Mouse (Mus musculus) CH12.LX (cell line): ENCODE results near the gene Bcr. TPM values are rescaled to one million over a fixed set of nuclear protein-coding genes. Genes with fewer than 3 reads are reported as not detected.

Experiments used
- DNase-seq: peaks from one replicate; pipeline ENCODE4 v3.0.0-alpha.2; 2013; ENCODE audit errors: extremely low read depth
- H3K27ac ChIP-seq: 2 replicates; pipeline ENCODE4 v1.5.1; 2012; ENCODE audit warnings: low read depth, mild to moderate bottlenecking, control low read depth, moderate library complexity; ENCODE audit not compliant: insufficient read depth
- H3K27me3 ChIP-seq: replicated peaks from 2 replicates; pipeline ENCODE3; 2012; ENCODE audit warnings: inconsistent platforms
- H3K36me3 ChIP-seq, 2 experiments: replicated peaks in 1 of 2; 2 replicates each; pipeline versions ENCODE3 to v1.6.1; 2012; ENCODE audit warnings: inconsistent platforms in 1 of 2, low read length in 1 of 2, mild to moderate bottlenecking in 1 of 2, mixed read lengths in 1 of 2, moderate library complexity in 1 of 2; ENCODE audit not compliant: control insufficient read depth in 1 of 2, insufficient read depth in 1 of 2
- H3K4me1 ChIP-seq, 2 experiments: 2 replicates each; pipeline ENCODE4 v1.6.1; 2012; ENCODE audit warnings: inconsistent platforms in 1 of 2, moderate library complexity in 1 of 2; ENCODE audit not compliant: insufficient read depth in 2 of 2, control insufficient read depth in 1 of 2
- H3K4me2 ChIP-seq: 2 replicates; pipeline ENCODE4 v1.6.1; 2012; ENCODE audit warnings: low read depth, mild to moderate bottlenecking, control low read depth; ENCODE audit not compliant: poor library complexity, insufficient read depth, severe bottlenecking
- H3K4me3 ChIP-seq, 3 experiments: fragments of 150-350 bp in 1 of 3; sonication (generic) in 1 of 3; replicated peaks in 1 of 3; 2 replicates each; pipeline versions ENCODE3 to v1.5.1; 2011 to 2012; ENCODE audit warnings: low read depth in 2 of 3, low read length in 2 of 3, mild to moderate bottlenecking in 2 of 3, moderate library complexity in 2 of 3, control low read depth in 1 of 3, improper control_type of control experiment in 1 of 3, inconsistent platforms in 1 of 3, mixed read lengths in 1 of 3; ENCODE audit not compliant: poor library complexity in 1 of 3
- H3K79me2 ChIP-seq: replicated peaks from 2 replicates; pipeline ENCODE4 v1.6.1; 2012; ENCODE audit warnings: mild to moderate bottlenecking, moderate library complexity; ENCODE audit not compliant: control insufficient read depth, poor library complexity, insufficient read depth, severe bottlenecking; ENCODE audit errors: extremely low read depth
- H3K9ac ChIP-seq: 2 replicates; pipeline ENCODE4 v1.6.1; 2012; ENCODE audit warnings: low read depth, mild to moderate bottlenecking, control low read depth, moderate library complexity; ENCODE audit not compliant: insufficient read depth
- H3K9me3 ChIP-seq: replicated peaks from 2 replicates; pipeline ENCODE3; 2012; ENCODE audit warnings: low read length, inconsistent platforms, mixed read lengths
- CHD1 ChIP-seq: IDR thresholded peaks from 2 replicates; pipeline ENCODE4 v1.6.1; 2012; ENCODE audit warnings: low read depth, low read length, improper control_type of control experiment, inconsistent platforms
- E2F4 ChIP-seq: IDR thresholded peaks from 2 replicates; pipeline ENCODE4 v1.6.1; 2011; ENCODE audit warnings: low read depth, low read length, improper control_type of control experiment; ENCODE audit not compliant: insufficient replicate concordance
- ELF1 ChIP-seq: IDR thresholded peaks from 2 replicates; pipeline ENCODE4 v1.6.1; 2014; ENCODE audit warnings: low read depth, mild to moderate bottlenecking, inconsistent platforms, low read length, improper control_type of control experiment
- IRF4 ChIP-seq: IDR thresholded peaks from 2 replicates; pipeline ENCODE4 v1.6.1; 2014; ENCODE audit warnings: low read depth, mild to moderate bottlenecking, inconsistent platforms, low read length, improper control_type of control experiment
- JUND ChIP-seq: conservative IDR thresholded peaks from 2 replicates; pipeline ENCODE4 v1.6.1; 2011; ENCODE audit warnings: low read depth, low read length, improper control_type of control experiment
- MAZ ChIP-seq: IDR thresholded peaks from 2 replicates; pipeline ENCODE4 v1.6.1; 2012; ENCODE audit warnings: low read depth, mild to moderate bottlenecking, inconsistent platforms, low read length, improper control_type of control experiment, moderate library complexity
- MEF2A ChIP-seq: IDR thresholded peaks from 2 replicates; pipeline ENCODE4 v1.6.1; 2014; ENCODE audit warnings: low read depth, mild to moderate bottlenecking, inconsistent platforms, low read length, improper control_type of control experiment, borderline replicate concordance
- MXI1 ChIP-seq: IDR thresholded peaks from 2 replicates; pipeline ENCODE4 v1.6.1; 2011; ENCODE audit warnings: mild to moderate bottlenecking, low read depth, low read length, improper control_type of control experiment
- MYC ChIP-seq: IDR thresholded peaks from 2 replicates; pipeline ENCODE4 v1.6.1; 2011; ENCODE audit warnings: low read depth, mild to moderate bottlenecking, improper control_type of control experiment, low read length
- NELFE ChIP-seq: IDR thresholded peaks from 2 replicates; pipeline ENCODE4 v1.6.1; 2011; ENCODE audit warnings: low read depth, low read length, improper control_type of control experiment
- PAX5 ChIP-seq: IDR thresholded peaks from 2 replicates; pipeline ENCODE4 v1.6.1; 2012; ENCODE audit warnings: low read length, inconsistent platforms, mixed read lengths
- POLR2A ChIP-seq: IDR thresholded peaks from 2 replicates; pipeline ENCODE4 v1.6.1; 2011; ENCODE audit warnings: low read depth, mild to moderate bottlenecking, improper control_type of control experiment, low read length
- RCOR1 ChIP-seq: conservative IDR thresholded peaks from 2 replicates; pipeline ENCODE4 v1.6.1; 2012; ENCODE audit warnings: low read depth, mild to moderate bottlenecking, inconsistent platforms, low read length, improper control_type of control experiment
- SIN3A ChIP-seq: IDR thresholded peaks from 2 replicates; pipeline ENCODE4 v1.6.1; 2012; ENCODE audit warnings: low read length, improper control_type of control experiment, inconsistent platforms
- SMC3 ChIP-seq: IDR thresholded peaks from 2 replicates; pipeline ENCODE4 v1.6.1; 2011; ENCODE audit warnings: low read depth, low read length, improper control_type of control experiment
- TBP ChIP-seq: conservative IDR thresholded peaks from 2 replicates; pipeline ENCODE4 v1.6.1; 2011; ENCODE audit warnings: low read depth, low read length, improper control_type of control experiment
- TCF12 ChIP-seq: IDR thresholded peaks from 2 replicates; pipeline ENCODE4 v1.6.1; 2014; ENCODE audit warnings: low read depth, mild to moderate bottlenecking, inconsistent platforms, low read length, improper control_type of control experiment
- UBTF ChIP-seq: IDR thresholded peaks from 2 replicates; pipeline ENCODE4 v1.6.1; 2012; ENCODE audit warnings: low read depth, mild to moderate bottlenecking, inconsistent platforms, low read length, improper control_type of control experiment, moderate library complexity
- USF1 ChIP-seq: IDR thresholded peaks from 2 replicates; pipeline ENCODE4 v1.6.1; 2014; ENCODE audit warnings: low read depth, mild to moderate bottlenecking, inconsistent platforms, low read length, improper control_type of control experiment
- USF2 ChIP-seq: conservative IDR thresholded peaks from 2 replicates; pipeline ENCODE4 v1.6.1; 2011; ENCODE audit warnings: low read depth, low read length, improper control_type of control experiment
- ZC3H11A ChIP-seq: IDR thresholded peaks from 2 replicates; pipeline ENCODE4 v1.6.1; 2012; ENCODE audit warnings: low read depth, mild to moderate bottlenecking, inconsistent platforms, low read length, improper control_type of control experiment
- ZMIZ1 ChIP-seq: IDR thresholded peaks from 2 replicates; pipeline ENCODE4 v1.6.1; 2012; ENCODE audit warnings: low read depth, mild to moderate bottlenecking, inconsistent platforms, low read length, improper control_type of control experiment
- dilution Hi-C: fragments of 300-500 bp; cut with MboI; formaldehyde crosslinking; loops from 2 replicates; pipeline ENCODE4 v1.14.3; 2020; ENCODE audit warnings: low sequenced_read_pairs; ENCODE audit not compliant: extremely low pct_unique_long_range_greater_than_20kb, extremely low pct_ligation_motif_present
- in situ Hi-C: fragments of 300-500 bp; cut with MboI; formaldehyde crosslinking; loops from 3 replicates; pipeline ENCODE4 v1.14.3; 2019; ENCODE audit warnings: low sequenced_read_pairs, low pct_ligation_motif_present, low pct_unique_long_range_greater_than_20kb, mixed read lengths
- polyA plus RNA-seq: library from polyadenylated mRNA; unstranded; fragments of >175 nt; gene quantifications from 2 replicates; pipeline ENCODE4 v1.2.1, GENCODE M21; 2012; ENCODE audit warnings: low read depth; ENCODE audit not compliant: insufficient read length
- total RNA-seq, 2 experiments: library from RNA; depleted of rRNA; stranded (reverse); fragments of 300-350 nt in 1 of 2; fragments of >200 nt in 1 of 2; gene quantifications; 2 replicates each; pipeline ENCODE4 v1.2.3; 2012 to 2014

Gene Bcr
- total and polyA plus RNA-seq, 3 experiments: 4.0 to 22.1 (median 20.0) TPM

DNA sequence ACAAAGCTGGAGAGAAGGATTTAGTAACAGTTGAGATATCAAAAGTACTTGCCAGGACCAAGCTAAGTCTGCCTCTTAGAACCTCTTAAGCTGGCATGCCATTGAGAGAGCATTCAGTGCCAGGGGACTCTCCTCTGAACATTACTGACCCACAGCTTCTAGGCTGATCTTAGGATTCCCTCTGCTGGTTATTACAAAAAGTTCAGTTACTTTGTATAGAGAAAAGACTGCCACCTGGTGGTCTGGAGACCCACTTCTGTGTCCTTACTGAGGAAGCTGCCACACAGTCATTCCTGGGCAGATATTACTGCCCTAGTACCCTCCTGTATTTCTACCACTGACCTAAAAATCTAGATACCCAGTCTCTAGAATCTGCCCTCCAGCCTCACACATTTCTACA is 90.9 kb downstream of the Bcr start (continued):
- TF ChIP-seq USF2 (no peak), PAX5 (no peak), POLR2A (no peak), RCOR1 (no peak), SMC3 (peak; percentile 100), NELFE (peak; percentile 85; the same call in 1 of the 2 replicates), IRF4 (peak; percentile 66; the same call in 1 of the 2 replicates), ZC3H11A (peak; percentile 100), MEF2A (peak; percentile 59; the same call in 1 of the 2 replicates), JUND (peak; percentile 30; the same call in 1 of the 2 replicates), ELF1 (no peak), CHD1 (no peak), E2F4 (no peak), ZMIZ1 (no peak), MXI1 (no peak), UBTF (no peak), TCF12 (peak; percentile 41; the same call in 1 of the 2 replicates), MAZ (0 out of 2 replicates have a peak, but pooled peaks have one; percentile 59), MYC (peak; percentile 58)

DNA sequence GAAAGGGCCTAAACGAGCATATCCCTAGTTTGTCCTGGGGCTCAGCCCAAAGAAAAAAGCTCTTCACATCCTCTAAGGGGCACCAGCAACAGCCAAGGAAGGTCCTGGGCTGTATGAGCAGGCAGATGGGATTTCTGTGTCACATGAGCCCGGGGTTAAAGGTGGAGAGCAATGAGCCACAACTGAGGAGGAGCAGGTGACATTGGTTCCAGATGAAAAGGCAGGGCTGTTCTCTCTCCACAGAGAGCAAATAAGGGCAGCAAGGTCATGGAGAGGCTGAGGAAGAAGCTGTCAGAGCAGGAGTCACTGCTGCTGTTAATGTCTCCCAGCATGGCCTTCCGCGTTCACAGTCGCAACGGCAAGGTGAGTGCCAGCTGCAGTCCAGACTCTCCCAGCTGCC is 96.4 kb downstream of the Bcr start:
- in situ Hi-C loops (loop anchor here (5.0 kb wide), 1 partner anchor 215 kb away; no protein-coding TSS in a partner anchor), dilution Hi-C loops (no loop called here)
- H3K4me3 ChIP-seq: no peak overlapping the region
- no peaks in the 10 kb centered on the region for H3K79me2 ChIP-seq
- H3K36me3 ChIP-seq: peaks cover 49 to 89% of the 10 kb centered on the region in 2 experiments
- H3K9ac ChIP-seq: no peak overlapping the region
- DNase-seq: no peak
- peaks cover under 1% of the 10 kb centered on the region for H3K9me3 ChIP-seq
- peaks cover 0 to 8% of the 10 kb centered on the region in 2 experiments; a peak in 2 of 4 replicates for H3K4me1 ChIP-seq
- no peak overlapping the region for H3K27ac ChIP-seq
- no peaks in the 10 kb centered on the region for H3K27me3 ChIP-seq
- H3K4me2 ChIP-seq: no peak overlapping the region
- TF ChIP-seq TCF12: no peak
- TF ChIP-seq E2F4: no peak
- no peak for TF ChIP-seq MAZ
- no peak for TF ChIP-seq RCOR1

DNA sequence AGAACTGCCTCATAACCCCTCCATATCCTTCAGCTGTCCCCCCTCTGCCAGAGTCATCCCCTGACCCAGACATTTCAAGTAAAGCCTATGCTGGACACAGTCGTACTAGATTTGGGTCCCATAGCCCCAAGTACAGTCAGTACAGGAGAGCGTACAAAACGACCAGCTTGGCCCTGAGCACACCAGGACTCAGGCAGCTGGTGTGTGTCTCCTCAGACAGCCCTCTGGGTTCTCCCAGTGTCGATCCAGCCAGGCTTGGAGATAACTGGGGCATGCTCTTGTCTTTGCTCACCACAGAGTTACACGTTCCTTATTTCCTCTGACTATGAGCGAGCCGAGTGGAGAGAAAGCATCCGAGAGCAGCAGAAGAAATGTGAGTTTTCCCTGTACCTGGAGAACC is 97.3 kb downstream of the Bcr start:
- peaks cover 48 to 89% of the 10 kb centered on the region in 2 experiments for H3K36me3 ChIP-seq
- H3K79me2 ChIP-seq: no peaks in the 10 kb centered on the region
- no peak overlapping the region for H3K4me2 ChIP-seq
- no peaks in the 10 kb centered on the region for H3K27me3 ChIP-seq
- peaks cover 0 to 8% of the 10 kb centered on the region in 2 experiments; a peak in 2 of 4 replicates for H3K4me1 ChIP-seq
- dilution Hi-C loops: no loop called here
- no peak for TF ChIP-seq MAZ
- TF ChIP-seq TBP: no peak
- no peak for TF ChIP-seq RCOR1
- TF ChIP-seq USF1: no peak
- TF ChIP-seq SIN3A: no peak
- no peak overlapping the region for H3K9ac ChIP-seq
- H3K9me3 ChIP-seq: peaks cover 6% of the 10 kb centered on the region
- no peak for DNase-seq
- in situ Hi-C loops: loop anchor here (5.0 kb wide), 1 partner anchor 215 kb away; no protein-coding TSS in a partner anchor
- no peak overlapping the region for H3K27ac ChIP-seq
- H3K4me3 ChIP-seq: no peak overlapping the region
